Mouse (Mus musculus) liver, embryonic 14.5 days (tissue): ENCODE measurements around the gene Clec1b. TPM values are rescaled to one million over a fixed set of nuclear protein-coding genes. Genes with fewer than 3 reads are reported as not detected.

Experiments used
- ATAC-seq: fragments of 200-750 bp; cut with Nextera tagmentation; 2 replicates; pipeline ENCODE4 v1.8.0; 2017; ENCODE audit warnings: moderate number of reproducible peaks, mild to moderate bottlenecking, moderate library complexity; ENCODE audit not compliant: insufficient read depth
- DNase-seq, 3 experiments: peaks; one replicate each; pipeline ENCODE4 v3.0.0-alpha.2; 2012 to 2013; ENCODE audit warnings: low read depth in 3 of 3, low spot score in 3 of 3
- H3K27ac ChIP-seq: fragments of 300-500 bp; sonication (generic); 2 replicates; pipeline ENCODE4 v1.5.1; 2014; ENCODE audit warnings: moderate library complexity, mild to moderate bottlenecking, control low read depth, inconsistent platforms
- H3K27me3 ChIP-seq: fragments of 300-500 bp; sonication (generic); 2 replicates; pipeline ENCODE4 v1.6.1; 2014; ENCODE audit warnings: mild to moderate bottlenecking, low read length, moderate library complexity; ENCODE audit not compliant: control insufficient read depth, insufficient read depth
- H3K36me3 ChIP-seq: fragments of 300-500 bp; sonication (generic); replicated peaks from 2 replicates; pipeline ENCODE4 v1.6.1; 2014; ENCODE audit warnings: low read depth; ENCODE audit not compliant: control insufficient read depth, insufficient read depth
- H3K4me1 ChIP-seq, 2 experiments: fragments of 200-500 bp in 1 of 2; fragments of 300-500 bp in 1 of 2; sonication (generic) in 1 of 2; replicated peaks; 2 replicates each; pipeline ENCODE4 v1.6.1; 2012 to 2014; ENCODE audit warnings: antibody characterized with exemption in 1 of 2, inconsistent platforms in 1 of 2, low read length in 1 of 2; ENCODE audit not compliant: control insufficient read depth in 2 of 2, insufficient read depth in 2 of 2
- H3K4me2 ChIP-seq: fragments of 300-500 bp; sonication (generic); 2 replicates; pipeline ENCODE4 v1.6.1; 2014; ENCODE audit warnings: low read depth, mild to moderate bottlenecking, control low read depth, moderate library complexity
- H3K4me3 ChIP-seq, 2 experiments: fragments of 200-500 bp in 1 of 2; fragments of 300-500 bp in 1 of 2; sonication (generic) in 1 of 2; 2 replicates each; pipeline ENCODE4 v1.5.1; 2012 to 2014; ENCODE audit warnings: low read depth in 2 of 2, low read length in 2 of 2, mild to moderate bottlenecking in 2 of 2, control low read depth in 1 of 2, inconsistent platforms in 1 of 2, moderate library complexity in 1 of 2; ENCODE audit not compliant: insufficient read depth in 1 of 2
- H3K9ac ChIP-seq: fragments of 300-500 bp; sonication (generic); replicated peaks from 2 replicates; pipeline ENCODE4 v1.6.1; 2014; ENCODE audit warnings: mild to moderate bottlenecking, control low read depth, moderate library complexity
- H3K9me3 ChIP-seq: fragments of 300-500 bp; sonication (generic); 2 replicates; pipeline ENCODE4 v1.6.1; 2016; ENCODE audit warnings: low read length, mixed read lengths; ENCODE audit not compliant: control insufficient read depth
- CTCF ChIP-seq: IDR thresholded peaks from 2 replicates; pipeline ENCODE4 v1.5.1; 2016; ENCODE audit warnings: antibody characterized with exemption, low read depth, control low read depth
- EP300 ChIP-seq: IDR thresholded peaks from 2 replicates; pipeline ENCODE4 v1.6.1; 2016; ENCODE audit warnings: antibody characterized with exemption, low read depth
- WGBS: fragments of 180-500 bp; shearing (Covaris S2); extraction: QIAGEN DNeasy Blood & Tissue Kit; methylation state at CpG from one replicate; pipeline ENCODE4 v1.1.7; 2014; ENCODE audit not compliant: insufficient replicate concordance; 5-methylcytosine and 5-hydroxymethylcytosine counted together
- polyA plus RNA-seq, 2 experiments: library from polyadenylated mRNA; depleted of rRNA in 1 of 2; stranded (reverse) in 1 of 2; unstranded in 1 of 2; fragments of >200 nt; fragmentation: Nextera tagmentation in 1 of 2; extraction: Ambion mirVana in 1 of 2; gene quantifications; 2 replicates each; pipeline versions ENCODE4 v1.2.1 to v1.2.3; 2012 to 2014

The Clec1b gene
- polyA plus RNA-seq, 2 experiments = 12.5 to 23.3 TPM

DNA sequence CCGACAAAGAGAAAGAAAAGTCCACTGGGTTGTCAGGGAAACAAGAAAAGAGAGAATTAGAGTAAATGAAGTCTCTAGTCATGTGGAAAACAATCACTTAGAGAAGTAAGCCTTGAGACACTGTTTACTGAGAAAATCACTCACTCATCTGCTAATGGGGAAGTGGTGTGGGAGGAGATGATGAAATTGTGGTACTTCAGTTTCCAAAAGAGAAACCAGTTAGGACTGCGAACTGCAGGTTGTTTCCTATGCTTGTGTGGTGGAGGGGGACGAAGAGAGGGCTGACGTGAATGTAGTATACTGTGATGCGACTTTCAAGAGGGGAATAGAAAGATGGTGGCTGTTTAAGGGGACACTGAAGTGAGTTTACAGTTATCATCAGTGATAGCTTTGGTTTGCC, 37.1 kb downstream of the Clec1b start:
- peak in 2 of 3 experiments; percentile 7 to 31 for DNase-seq
- no peak overlapping the region for H3K27ac ChIP-seq
- H3K9ac ChIP-seq = no peak overlapping the region
- H3K36me3 ChIP-seq = no peaks in the 10 kb centered on the region
- TF ChIP-seq CTCF = no peak
- TF ChIP-seq EP300 = no peak
- ATAC-seq = peak; percentile 35; the same call in 1 of the 2 replicates
- no peak overlapping the region for H3K4me2 ChIP-seq
- 26% methylated on average over 5 of the region's 5 CpGs for WGBS
- no peaks in the 10 kb centered on the region for H3K4me1 ChIP-seq
- H3K4me3 ChIP-seq = no peak overlapping the region
- no peaks in the 10 kb centered on the region for H3K9me3 ChIP-seq
- no peaks in the 10 kb centered on the region for H3K27me3 ChIP-seq

DNA sequence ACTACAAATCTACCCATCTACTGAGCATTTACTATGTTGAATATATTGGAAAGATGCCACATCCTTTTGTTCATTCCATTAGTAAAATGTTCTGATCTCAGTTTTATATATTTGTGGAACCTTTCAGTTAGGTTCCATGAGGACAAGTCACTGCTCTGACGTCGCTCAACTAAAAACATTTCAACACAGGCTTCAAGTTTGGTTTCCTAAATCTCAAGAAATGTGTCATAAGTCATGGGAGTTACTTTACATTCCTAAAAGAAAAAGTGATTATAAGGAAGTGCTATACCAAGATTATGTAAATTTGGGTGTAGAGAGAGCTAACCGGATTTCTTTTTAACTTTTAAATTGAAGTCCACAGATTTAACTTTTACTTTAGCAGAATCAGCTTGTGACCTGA, 38.9 kb downstream of the Clec1b start:
- Histone ChIP-seq H3K4me3 (no peak overlapping the region), H3K9ac (no peak overlapping the region), H3K4me2 (no peak overlapping the region), H3K36me3 (no peaks in the 10 kb centered on the region), H3K4me1 (no peaks in the 10 kb centered on the region), H3K27me3 (no peaks in the 10 kb centered on the region), H3K9me3 (no peaks in the 10 kb centered on the region), H3K27ac (no peak overlapping the region)
- ATAC-seq (no peak), DNase-seq (no peak)
- TF ChIP-seq EP300 (no peak), CTCF (no peak)
- 69% methylated on average over 3 of the region's 3 CpGs for WGBS

DNA sequence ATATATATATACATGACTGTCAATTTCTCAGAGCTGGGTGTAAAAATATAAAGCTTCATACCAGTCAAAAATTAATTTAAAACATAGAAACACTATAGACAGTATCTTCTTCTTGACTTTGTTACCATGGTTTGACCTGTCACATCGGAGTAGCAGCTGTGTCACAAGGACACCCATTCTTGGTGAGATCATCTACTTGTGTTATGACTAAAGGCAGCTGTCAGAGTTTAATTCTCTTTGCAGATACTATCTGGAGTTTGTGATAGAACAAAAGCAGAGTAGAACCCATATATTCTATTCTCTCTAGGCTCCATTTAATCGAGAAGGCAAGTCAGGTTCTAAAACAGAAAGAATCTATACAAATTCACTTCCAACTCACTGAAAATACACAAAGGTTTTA, 40.9 kb downstream of the Clec1b start:
- Histone ChIP-seq H3K27me3 (no peaks in the 10 kb centered on the region), H3K4me2 (no peak overlapping the region), H3K27ac (no peak overlapping the region), H3K36me3 (no peaks in the 10 kb centered on the region), H3K9ac (no peak overlapping the region), H3K9me3 (no peaks in the 10 kb centered on the region), H3K4me3 (no peak overlapping the region), H3K4me1 (no peaks in the 10 kb centered on the region)
- 66% methylated on average over 2 of the region's 2 CpGs for WGBS
- no peak for TF ChIP-seq EP300
- TF ChIP-seq CTCF = no peak
- ATAC-seq (no peak), DNase-seq (no peak)

GRCm38 (mm10) chr6:129449743-129450142, 52.6 kb downstream of the Clec1b start:
- Histone ChIP-seq H3K4me3 (no peak overlapping the region), H3K9me3 (no peaks in the 10 kb centered on the region), H3K9ac (no peak overlapping the region), H3K4me1 (no peaks in the 10 kb centered on the region), H3K4me2 (no peak overlapping the region), H3K36me3 (no peaks in the 10 kb centered on the region), H3K27ac (no peak overlapping the region), H3K27me3 (no peaks in the 10 kb centered on the region)
- 51% methylated on average over 6 of the region's 6 CpGs for WGBS
- DNase-seq (no peak), ATAC-seq (no peak)
- TF ChIP-seq CTCF (no peak), EP300 (no peak)

- no peaks in the 10 kb centered on the region for H3K4me1 ChIP-seq
- H3K4me3 ChIP-seq = no peak within 1 kb of the TSS
- DNase-seq = no peak
- 38% methylated on average over 13 of the region's 13 CpGs for WGBS
- H3K4me2 ChIP-seq = no peak within 1 kb of the TSS
- no peak within 1 kb of the TSS for H3K27ac ChIP-seq
- no peaks in the 10 kb centered on the region for H3K9me3 ChIP-seq
- H3K27me3 ChIP-seq = no peaks in the 10 kb centered on the region
- no peak within 1 kb of the TSS for H3K9ac ChIP-seq
- TF ChIP-seq EP300 = no peak
- no peak for TF ChIP-seq CTCF
- no peak for ATAC-seq
- H3K36me3 ChIP-seq = no peaks in the 10 kb centered on the region
Measured at GRCm38 (mm10) chr6:129451411-129452039, 54.4 kb downstream of the Clec1b start, which contains the start of gene Clec1a. Gene Clec1a (minus strand): TSS chr6:129452000.

Other genes with a start within 250 kb of the Clec1b start
- 2.1 and 6.6 TPM in 2 replicates for gene Clec2d, start 216.7 kb upstream of the Clec1b start, polyA plus RNA-seq (2012; rRNA removed)
- 0.19 and 0.22 TPM in 2 replicates for gene Clec2d, start 216.7 kb upstream of the Clec1b start, polyA plus RNA-seq (2014; fragmentation: Nextera tagmentation; extraction: Ambion mirVana)
- 0.44 and 0.98 TPM in 2 replicates for gene Cd69, start 121.9 kb upstream of the Clec1b start, polyA plus RNA-seq (2012; rRNA removed)
- 0.97 and 1.1 TPM in 2 replicates for gene Cd69, start 121.9 kb upstream of the Clec1b start, polyA plus RNA-seq (2014; fragmentation: Nextera tagmentation; extraction: Ambion mirVana)
- gene 4922502D21Rik, start 65.5 kb upstream of the Clec1b start, polyA plus RNA-seq (2012; rRNA removed) = not detected in 2 replicates
- gene 4922502D21Rik, start 65.5 kb upstream of the Clec1b start, polyA plus RNA-seq (2014; fragmentation: Nextera tagmentation; extraction: Ambion mirVana) = not detected in 2 replicates
- 3.3 and 5.5 TPM in 2 replicates for gene Clec12a, start 54.6 kb upstream of the Clec1b start, polyA plus RNA-seq (2012; rRNA removed)
- gene Clec12a, start 54.6 kb upstream of the Clec1b start, polyA plus RNA-seq (2014; fragmentation: Nextera tagmentation; extraction: Ambion mirVana) = 9.5 and 10.4 TPM in 2 replicates
- 0.02 and 0.03 TPM in 2 replicates for gene Clec12b, start 11.4 kb upstream of the Clec1b start, polyA plus RNA-seq (2012; rRNA removed)
- gene Clec12b, start 11.4 kb upstream of the Clec1b start, polyA plus RNA-seq (2014; fragmentation: Nextera tagmentation; extraction: Ambion mirVana) = not detected in 2 replicates
- gene Clec9a, start 11.6 kb downstream of the Clec1b start, polyA plus RNA-seq (2012; rRNA removed) = 0.79 and 1.0 TPM in 2 replicates
- gene Clec9a, start 11.6 kb downstream of the Clec1b start, polyA plus RNA-seq (2014; fragmentation: Nextera tagmentation; extraction: Ambion mirVana) = 0.25 and 0.97 TPM in 2 replicates
- gene Clec1a, start 54.7 kb downstream of the Clec1b start, polyA plus RNA-seq (2012; rRNA removed) = 0.03 and 0.04 TPM in 2 replicates
- 0.23 and 0.28 TPM in 2 replicates for gene Clec1a, start 54.7 kb downstream of the Clec1b start, polyA plus RNA-seq (2014; fragmentation: Nextera tagmentation; extraction: Ambion mirVana)
- gene Olr1, start 109.9 kb downstream of the Clec1b start, polyA plus RNA-seq (2012; rRNA removed) = 0.64 and 0.83 TPM in 2 replicates
- 0.57 and 0.81 TPM in 2 replicates for gene Olr1, start 109.9 kb downstream of the Clec1b start, polyA plus RNA-seq (2014; fragmentation: Nextera tagmentation; extraction: Ambion mirVana)
- gene Tmem52b, start 115.3 kb downstream of the Clec1b start, polyA plus RNA-seq (2012; rRNA removed) = 0.01 TPM in 1 of 2 replicates, not detected in the other
- gene Tmem52b, start 115.3 kb downstream of the Clec1b start, polyA plus RNA-seq (2014; fragmentation: Nextera tagmentation; extraction: Ambion mirVana) = not detected in 2 replicates
- gene Gabarapl1, start 135.9 kb downstream of the Clec1b start, polyA plus RNA-seq (2012; rRNA removed) = 15.1 and 19.2 TPM in 2 replicates
- gene Gabarapl1, start 135.9 kb downstream of the Clec1b start, polyA plus RNA-seq (2014; fragmentation: Nextera tagmentation; extraction: Ambion mirVana) = 8.2 and 9.1 TPM in 2 replicates
- gene Klre1, start 180.6 kb downstream of the Clec1b start, polyA plus RNA-seq (2012; rRNA removed) = 0.03 TPM in 1 of 2 replicates, not detected in the other
- not detected in 2 replicates for gene Klre1, start 180.6 kb downstream of the Clec1b start, polyA plus RNA-seq (2014; fragmentation: Nextera tagmentation; extraction: Ambion mirVana)
- 0.19 and 0.23 TPM in 2 replicates for gene Klrd1, start 194.5 kb downstream of the Clec1b start, polyA plus RNA-seq (2012; rRNA removed)
- gene Klrd1, start 194.5 kb downstream of the Clec1b start, polyA plus RNA-seq (2014; fragmentation: Nextera tagmentation; extraction: Ambion mirVana) = 0.37 and 0.50 TPM in 2 replicates
- 0.09 and 0.26 TPM in 2 replicates for gene Klrk1, start 226.6 kb downstream of the Clec1b start, polyA plus RNA-seq (2012; rRNA removed)
- gene Klrk1, start 226.6 kb downstream of the Clec1b start, polyA plus RNA-seq (2014; fragmentation: Nextera tagmentation; extraction: Ambion mirVana) = 0.48 and 0.59 TPM in 2 replicates
- not detected in 2 replicates for gene Klrc3, start 246.0 kb downstream of the Clec1b start, polyA plus RNA-seq (2012; rRNA removed)
- gene Klrc3, start 246.0 kb downstream of the Clec1b start, polyA plus RNA-seq (2014; fragmentation: Nextera tagmentation; extraction: Ambion mirVana) = not detected in 2 replicates